ENCODE assay signal across 8 mouse cellular contexts in the genomic region with DNA sequence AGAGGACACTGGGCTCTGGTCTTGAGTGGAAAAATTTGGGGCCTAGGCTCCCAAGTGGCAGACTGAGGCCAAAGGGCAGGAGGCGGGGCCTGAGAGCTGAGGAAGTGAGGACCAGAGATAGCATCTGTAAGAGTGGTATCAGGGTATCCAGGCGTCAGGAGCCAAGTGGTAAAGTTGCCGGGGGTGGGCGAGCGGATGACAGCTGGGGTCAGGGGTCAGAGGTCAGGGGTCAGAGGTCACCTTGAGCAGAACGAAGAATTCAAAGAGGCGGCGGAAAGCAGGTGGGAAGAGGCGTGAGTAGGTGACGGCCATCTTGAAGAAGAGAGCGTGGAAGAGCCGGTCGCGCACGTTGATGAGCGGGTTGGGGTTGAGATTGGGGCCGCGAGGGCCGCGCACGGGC. TPM values are rescaled to one million over a fixed set of nuclear protein-coding genes. Genes with fewer than 3 reads are reported as not detected.
DNase-seq lines count a peak whose midpoint lies in the region; ATAC-seq and TF ChIP-seq lines count a peak whose summit lies in the region.

No protein-coding gene starts in this region.

- peak overlapping the region; percentile 91 for H3K9ac ChIP-seq in intestine, postnatal 0 days (ENCODE audit: low read depth, low read length)
- peak overlapping the region; percentile 75 for H3K9ac ChIP-seq in limb, embryonic 11.5 days (ENCODE audit: low read length)
- peak overlapping the region; percentile 86 for H3K9ac ChIP-seq in midbrain, embryonic 12.5 days (replicated peaks)

- H3K4me2 ChIP-seq in intestine, postnatal 0 days (replicated peaks; ENCODE audit: low read depth): peak overlapping the region; percentile 88
- peak overlapping the region; percentile 54 for H3K4me2 ChIP-seq in limb, embryonic 11.5 days (ENCODE audit: low read depth, severe bottlenecking)
- H3K4me2 ChIP-seq in midbrain, embryonic 12.5 days (replicated peaks): peak overlapping the region; percentile 89

- H3K36me3 ChIP-seq in intestine, postnatal 0 days (ENCODE audit: control insufficient read depth, insufficient read depth): peaks cover 9% of the 10 kb centered on the region; the same call in 1 of the 2 replicates
- H3K36me3 ChIP-seq in limb, embryonic 11.5 days (ENCODE audit: control insufficient read depth, insufficient read depth, low read length): peaks cover 6% of the 10 kb centered on the region
- H3K36me3 ChIP-seq in midbrain, embryonic 12.5 days: peaks cover 24% of the 10 kb centered on the region

- DNase-seq in adrenal gland, adult (ENCODE audit: inconsistent age in 2 of 2, low spot score in 1 of 2): peak; percentile 83 to 91
- peak; percentile 67 for DNase-seq in cerebellum, postnatal 36 days
- DNase-seq in gastrocnemius, postnatal 14 days: peak; percentile 67
- DNase-seq in limb, embryonic 11.5 days (ENCODE audit: low spot score): peak; percentile 74
- DNase-seq in spleen, adult 12 weeks (ENCODE audit: low spot score): peak; percentile 63

- no peak for ATAC-seq in intestine, postnatal 0 days
- no peak for ATAC-seq in limb, embryonic 11.5 days (ENCODE audit: insufficient number of reproducible peaks, low FRiP score, low TSS enrichment, low read depth)
- ATAC-seq in midbrain, embryonic 12.5 days (ENCODE audit: low FRiP score, low read depth): peak; percentile 4; the same call in 1 of the 2 replicates
- no peak for ATAC-seq in megakaryocyte-erythroid progenitor cell, adult 5-6 weeks (replicated peaks; ENCODE audit: low FRiP score, low TSS enrichment, poor library complexity, severe bottlenecking)

- WGBS in intestine, postnatal 0 days: under 1% methylated on average over 11 of the region's 21 CpGs
- WGBS in limb, embryonic 11.5 days: under 1% methylated on average over 21 of the region's 21 CpGs
- under 1% methylated on average over 21 of the region's 21 CpGs for WGBS in midbrain, embryonic 12.5 days

- H3K9me3 ChIP-seq in intestine, postnatal 0 days (ENCODE audit: control insufficient read depth): no peaks in the 10 kb centered on the region
- no peaks in the 10 kb centered on the region for H3K9me3 ChIP-seq in limb, embryonic 11.5 days (ENCODE audit: control insufficient read depth, low read length)
- no peaks in the 10 kb centered on the region for H3K9me3 ChIP-seq in midbrain, embryonic 12.5 days

- intact Hi-C loops in gastrocnemius, postnatal 14 days (cut with DNase I; ENCODE audit: low total_unique reads): no loop called here

- no peak for TF ChIP-seq CTCF in intestine, postnatal 0 days (IDR thresholded peaks at IDR 0.05; ENCODE audit: low read depth)

- peak overlapping the region; percentile 70 for H3K4me3 ChIP-seq in intestine, postnatal 0 days (ENCODE audit: low read depth, low read length)
- H3K4me3 ChIP-seq in limb, embryonic 11.5 days (ENCODE audit: low read depth, low read length): peak overlapping the region; percentile 66
- peak overlapping the region; percentile 79 for H3K4me3 ChIP-seq in midbrain, embryonic 12.5 days

- peak overlapping the region; percentile 96 for H3K27ac ChIP-seq in intestine, postnatal 0 days (ENCODE audit: low read depth, low read length)
- peak overlapping the region; percentile 70; the same call in 1 of the 2 replicates for H3K27ac ChIP-seq in limb, embryonic 11.5 days (replicated peaks; ENCODE audit: low read depth, low read length)
- H3K27ac ChIP-seq in midbrain, embryonic 12.5 days (replicated peaks): peak overlapping the region; percentile 92

- H3K4me1 ChIP-seq in intestine, postnatal 0 days (replicated peaks; ENCODE audit: control insufficient read depth, insufficient read depth, low read length): 0 out of 2 replicates have a peak, but pooled peaks cover 5% of the 10 kb centered on the region
- H3K4me1 ChIP-seq in limb, embryonic 11.5 days (ENCODE audit: control insufficient read depth, insufficient read depth, low read length): peaks cover 33% of the 10 kb centered on the region
- peaks cover 41% of the 10 kb centered on the region for H3K4me1 ChIP-seq in midbrain, embryonic 12.5 days

- H3K27me3 ChIP-seq in intestine, postnatal 0 days (replicated peaks; ENCODE audit: control insufficient read depth, insufficient read depth, low read length): no peaks in the 10 kb centered on the region
- no peaks in the 10 kb centered on the region for H3K27me3 ChIP-seq in limb, embryonic 11.5 days (ENCODE audit: control insufficient read depth, insufficient read depth, low read length)
- peaks cover 23% of the 10 kb centered on the region for H3K27me3 ChIP-seq in midbrain, embryonic 12.5 days

RNA-seq across cellular contexts. Expression of a gene that starts 0.5 kb away (rescaled TPM):
- 10 to 100 TPM; 76.2 to 84.5 TPM for total RNA-seq in gastrocnemius, postnatal 14 days (2021)
- polyA plus RNA-seq in intestine, postnatal 0 days (2015; fragmentation: Nextera tagmentation; extraction: Ambion mirVana): 24.7 and 25.3 TPM in 2 replicates
- 15.7 and 15.9 TPM in 2 replicates for polyA plus RNA-seq in limb, embryonic 11.5 days (2014; fragmentation: Nextera tagmentation; extraction: Ambion mirVana)
- polyA plus RNA-seq in midbrain, embryonic 12.5 days (2016; fragmentation: Nextera tagmentation; extraction: Ambion mirVana): 19.3 and 20.9 TPM in 2 replicates
- total RNA-seq in megakaryocyte-erythroid progenitor cell, adult 5-6 weeks (2014; fragmentation: Nextera tagmentation): 75.5 and 83.0 TPM in 2 replicates
- total RNA-seq in megakaryocyte-erythroid progenitor cell, adult 5-6 weeks (2017): 47.3 and 63.9 TPM in 2 replicates

RNA-seq across cellular contexts. Expression of a gene that starts 4.7 kb away (rescaled TPM):
- 10 to 100 TPM; 19.2 to 24.8 TPM for total RNA-seq in gastrocnemius, postnatal 14 days (2021)
- polyA plus RNA-seq in intestine, postnatal 0 days (2015; fragmentation: Nextera tagmentation; extraction: Ambion mirVana): 109 and 117 TPM in 2 replicates
- 250 and 255 TPM in 2 replicates for polyA plus RNA-seq in limb, embryonic 11.5 days (2014; fragmentation: Nextera tagmentation; extraction: Ambion mirVana)
- polyA plus RNA-seq in midbrain, embryonic 12.5 days (2016; fragmentation: Nextera tagmentation; extraction: Ambion mirVana): 109 and 168 TPM in 2 replicates
- total RNA-seq in megakaryocyte-erythroid progenitor cell, adult 5-6 weeks (2014; fragmentation: Nextera tagmentation): 18.0 and 24.6 TPM in 2 replicates
- 13.8 and 25.6 TPM in 2 replicates for total RNA-seq in megakaryocyte-erythroid progenitor cell, adult 5-6 weeks (2017)

RNA-seq across cellular contexts. Expression of a gene that starts 12.6 kb away (rescaled TPM):
- 1 to 10 TPM; 4.2 TPM for total RNA-seq in gastrocnemius, postnatal 14 days (2021)
- 2.2 and 2.5 TPM in 2 replicates for polyA plus RNA-seq in intestine, postnatal 0 days (2015; fragmentation: Nextera tagmentation; extraction: Ambion mirVana)
- 1.3 and 1.4 TPM in 2 replicates for polyA plus RNA-seq in limb, embryonic 11.5 days (2014; fragmentation: Nextera tagmentation; extraction: Ambion mirVana)
- 7.6 and 8.5 TPM in 2 replicates for polyA plus RNA-seq in midbrain, embryonic 12.5 days (2016; fragmentation: Nextera tagmentation; extraction: Ambion mirVana)
- total RNA-seq in megakaryocyte-erythroid progenitor cell, adult 5-6 weeks (2014; fragmentation: Nextera tagmentation): 27.0 and 32.9 TPM in 2 replicates
- 11.0 and 12.1 TPM in 2 replicates for total RNA-seq in megakaryocyte-erythroid progenitor cell, adult 5-6 weeks (2017)

RNA-seq across cellular contexts. Expression of a gene that starts 13.2 kb away (rescaled TPM):
- total RNA-seq in gastrocnemius, postnatal 14 days (2021): under 1 TPM; 0.11 to 0.25 TPM
- 0.08 and 0.17 TPM in 2 replicates for polyA plus RNA-seq in intestine, postnatal 0 days (2015; fragmentation: Nextera tagmentation; extraction: Ambion mirVana)
- 0.23 and 0.41 TPM in 2 replicates for polyA plus RNA-seq in limb, embryonic 11.5 days (2014; fragmentation: Nextera tagmentation; extraction: Ambion mirVana)
- polyA plus RNA-seq in midbrain, embryonic 12.5 days (2016; fragmentation: Nextera tagmentation; extraction: Ambion mirVana): 0.39 and 0.54 TPM in 2 replicates
- not detected in 2 replicates for total RNA-seq in megakaryocyte-erythroid progenitor cell, adult 5-6 weeks (2014; fragmentation: Nextera tagmentation)
- total RNA-seq in megakaryocyte-erythroid progenitor cell, adult 5-6 weeks (2017): not detected in 2 replicates

RNA-seq across cellular contexts. Expression of a gene that starts 23.7 kb away (rescaled TPM):
- total RNA-seq in gastrocnemius, postnatal 14 days (2021): 10 to 100 TPM; 18.7 to 23.0 TPM
- polyA plus RNA-seq in intestine, postnatal 0 days (2015; fragmentation: Nextera tagmentation; extraction: Ambion mirVana): 41.9 and 44.0 TPM in 2 replicates
- polyA plus RNA-seq in limb, embryonic 11.5 days (2014; fragmentation: Nextera tagmentation; extraction: Ambion mirVana): 141 and 144 TPM in 2 replicates
- polyA plus RNA-seq in midbrain, embryonic 12.5 days (2016; fragmentation: Nextera tagmentation; extraction: Ambion mirVana): 90.4 and 97.0 TPM in 2 replicates
- 82.9 and 86.4 TPM in 2 replicates for total RNA-seq in megakaryocyte-erythroid progenitor cell, adult 5-6 weeks (2014; fragmentation: Nextera tagmentation)
- total RNA-seq in megakaryocyte-erythroid progenitor cell, adult 5-6 weeks (2017): 23.4 and 24.8 TPM in 2 replicates
